Mouse (Mus musculus): ENCODE measurements around the gene Grhl3.

Gene Grhl3

DNA sequence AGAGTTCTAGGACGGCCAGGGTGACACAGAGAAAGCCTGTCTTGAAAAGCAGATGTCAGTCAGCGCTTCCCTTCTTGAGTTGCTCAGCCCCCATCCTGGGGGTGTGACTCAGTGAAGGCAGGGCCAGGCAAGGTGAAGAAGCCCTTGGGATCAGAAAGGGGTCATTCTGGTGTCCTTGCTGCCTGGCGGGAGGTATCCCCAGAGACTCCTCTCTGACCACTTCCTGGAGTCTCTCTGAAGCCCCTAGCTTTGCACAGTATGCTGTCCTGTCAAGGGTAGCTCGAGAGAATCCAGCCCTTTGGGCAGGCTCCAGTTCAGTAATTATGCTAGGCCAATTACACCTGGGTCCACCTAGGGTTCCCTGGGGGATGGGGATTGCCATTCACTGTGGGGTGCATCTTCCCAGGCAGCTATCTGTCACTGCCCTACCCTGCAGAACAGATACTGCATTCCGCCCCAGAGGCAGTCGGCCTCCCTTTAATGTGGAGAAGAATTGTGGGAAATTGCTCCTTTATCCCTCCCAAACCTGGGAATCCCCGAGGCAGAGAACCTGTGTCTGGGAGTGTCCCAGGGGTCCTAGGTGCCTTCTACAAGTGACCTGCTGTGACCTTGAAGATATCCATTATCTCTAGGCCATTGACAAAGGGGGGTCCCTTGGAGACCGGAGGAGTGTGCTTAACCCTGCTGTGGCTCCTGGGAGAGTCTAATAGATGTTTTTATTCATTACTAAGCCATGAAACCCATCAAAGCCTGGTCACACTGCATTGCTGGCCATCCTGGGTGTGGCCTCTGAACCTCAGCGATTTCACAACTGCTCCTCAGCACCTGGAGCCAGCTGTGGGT lies 41.4 kb downstream of the Grhl3 start:
- no peak for DNase-seq (ENCODE audit: low spot score in 2 of 2)

DNA sequence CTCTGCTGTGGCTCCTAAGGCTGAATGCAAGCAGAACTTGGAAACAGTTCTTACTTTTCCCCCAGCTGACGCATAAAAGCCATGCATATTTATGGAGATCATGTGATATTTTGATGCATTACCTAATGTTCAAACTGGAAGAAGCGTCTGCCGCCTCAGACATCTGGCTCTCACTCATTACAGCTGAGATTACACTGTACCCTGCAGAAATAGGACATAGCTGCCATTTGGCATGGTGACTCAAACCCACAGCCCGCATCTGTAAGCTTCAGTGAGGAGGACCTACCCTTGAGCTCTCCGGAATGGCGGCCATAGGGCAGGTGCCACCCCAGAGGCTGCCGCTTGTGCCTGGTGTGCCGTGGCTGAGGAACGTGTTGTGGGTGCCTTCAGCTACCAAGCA lies 42.2 kb downstream of the Grhl3 start:
- DNase-seq (ENCODE audit: low spot score in 2 of 2): no peak

GRCm38 (mm10) chr4:135530270-135530669 lies 43.2 kb downstream of the Grhl3 start:
- DNase-seq (ENCODE audit: low spot score in 2 of 2): no peak

GRCm38 (mm10) chr4:135526039-135526710 lies 47.3 kb downstream of the Grhl3 start:
- no peak for DNase-seq (ENCODE audit: low spot score in 2 of 2)

- no peak for DNase-seq (ENCODE audit: low spot score in 2 of 2)
Measured at GRCm38 (mm10) chr4:135525057-135525456, 48.4 kb downstream of the Grhl3 start.

DNA sequence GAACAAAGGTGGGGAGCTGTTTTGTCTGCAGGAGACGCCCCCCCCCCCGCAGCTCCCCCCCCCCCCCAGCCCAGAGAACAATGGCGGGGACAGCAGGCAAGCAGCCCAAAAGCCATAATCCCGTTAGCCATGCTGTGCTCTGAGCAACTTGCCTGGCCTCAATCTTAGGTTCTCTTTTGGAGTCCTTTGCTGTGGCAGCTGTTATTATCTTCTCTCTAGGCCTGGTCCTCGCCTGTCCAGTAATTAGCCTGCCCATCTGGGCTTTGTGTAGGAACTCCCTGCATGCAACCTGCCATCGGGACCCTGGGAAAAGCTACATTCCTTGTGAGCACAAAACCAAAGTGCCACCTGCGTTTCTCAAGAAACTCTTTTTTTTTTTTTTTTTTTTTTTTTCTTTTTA lies 49.5 kb downstream of the Grhl3 start:
- no peak for DNase-seq (ENCODE audit: low spot score in 2 of 2)

DNA sequence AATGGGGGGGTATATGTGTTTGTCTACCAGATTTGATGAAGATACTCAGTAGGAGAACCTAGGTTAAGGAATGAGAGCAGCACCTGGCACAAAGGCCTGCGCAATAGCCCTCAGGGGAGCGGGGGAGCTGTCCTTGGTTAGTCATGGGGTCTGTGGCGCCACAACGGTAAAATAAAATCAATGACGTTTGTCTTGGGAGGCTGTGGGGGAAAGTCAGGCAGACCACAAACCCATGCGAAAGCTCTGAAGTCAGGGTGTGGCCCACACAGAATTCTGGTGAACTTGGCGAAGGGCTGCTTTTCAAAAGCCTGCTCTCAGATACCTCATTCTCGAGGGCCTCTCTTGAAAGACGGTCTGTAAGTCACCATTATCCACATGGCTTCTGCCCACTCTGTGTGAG lies 53.0 kb downstream of the Grhl3 start:
- DNase-seq (ENCODE audit: low spot score in 2 of 2): no peak

DNA sequence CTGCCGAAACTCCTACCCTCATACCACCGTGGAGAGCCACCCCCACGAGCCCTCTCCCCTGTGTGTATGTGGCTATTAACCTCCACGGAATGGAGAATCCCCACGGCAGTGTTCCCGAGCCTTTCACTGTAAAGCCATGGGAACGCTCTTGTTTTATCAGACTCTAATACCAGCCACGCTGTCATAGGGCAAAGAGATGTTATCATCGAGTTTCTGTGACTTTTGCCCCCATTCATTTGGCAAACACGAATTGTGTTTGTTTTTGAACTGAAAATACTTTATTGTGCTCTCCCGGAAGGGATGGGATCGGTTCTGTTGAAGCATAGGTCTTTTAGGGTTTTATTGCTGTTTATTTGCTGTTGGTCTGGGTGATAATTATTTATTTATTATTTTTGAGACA lies 55.3 kb downstream of the Grhl3 start:
- no peak for DNase-seq (ENCODE audit: low spot score in 2 of 2)

DNA sequence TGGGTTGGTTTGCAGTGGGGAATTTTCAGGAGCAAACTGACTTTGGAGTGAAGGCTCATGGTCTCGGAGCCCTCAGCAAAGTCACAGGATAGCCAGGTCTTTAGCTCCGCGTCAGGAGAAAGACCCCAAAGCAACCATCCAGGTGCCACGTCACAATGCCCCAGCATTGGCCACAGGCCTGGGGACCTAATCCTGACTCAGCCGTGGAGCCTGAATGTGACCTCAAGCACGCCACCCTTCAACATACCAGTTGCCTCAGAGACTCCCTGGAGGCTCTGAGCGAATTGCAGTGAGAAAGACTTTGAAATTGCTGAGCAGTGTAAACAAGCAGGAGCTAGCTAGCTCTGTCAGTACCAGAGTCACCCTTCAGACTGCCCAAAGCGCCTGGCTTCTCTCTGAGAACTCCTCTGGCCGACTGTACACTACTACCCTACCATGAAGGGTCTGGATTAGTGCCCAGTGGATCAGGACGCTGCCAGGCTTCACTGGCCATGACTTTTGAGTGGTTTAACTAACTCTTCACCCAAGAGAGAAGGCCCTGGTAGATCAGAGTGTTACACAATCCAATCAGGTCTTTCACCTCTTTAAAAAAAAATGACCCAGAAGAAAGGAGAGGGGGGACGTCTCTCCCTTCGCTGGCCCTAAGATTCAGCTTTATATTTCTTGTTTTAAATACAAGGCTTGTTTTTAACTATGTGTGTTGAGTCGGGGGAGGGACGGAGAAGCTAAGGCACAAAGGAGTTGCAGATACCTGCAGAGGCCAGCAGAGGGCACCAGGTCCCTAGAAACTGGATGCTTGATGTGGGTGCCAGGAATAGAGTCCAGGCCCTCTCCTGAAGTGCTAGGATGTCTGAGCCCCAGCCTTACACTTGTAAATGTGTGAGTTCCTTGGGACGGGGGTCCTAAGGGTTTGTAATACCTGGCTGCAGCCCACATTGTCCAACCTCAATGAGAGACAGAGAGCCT lies 56.8 kb downstream of the Grhl3 start:
- no peak for DNase-seq (ENCODE audit: low spot score in 2 of 2)

- no peak for DNase-seq (ENCODE audit: low spot score in 2 of 2)
Measured at GRCm38 (mm10) chr4:135514925-135515324, 58.5 kb downstream of the Grhl3 start.

DNA sequence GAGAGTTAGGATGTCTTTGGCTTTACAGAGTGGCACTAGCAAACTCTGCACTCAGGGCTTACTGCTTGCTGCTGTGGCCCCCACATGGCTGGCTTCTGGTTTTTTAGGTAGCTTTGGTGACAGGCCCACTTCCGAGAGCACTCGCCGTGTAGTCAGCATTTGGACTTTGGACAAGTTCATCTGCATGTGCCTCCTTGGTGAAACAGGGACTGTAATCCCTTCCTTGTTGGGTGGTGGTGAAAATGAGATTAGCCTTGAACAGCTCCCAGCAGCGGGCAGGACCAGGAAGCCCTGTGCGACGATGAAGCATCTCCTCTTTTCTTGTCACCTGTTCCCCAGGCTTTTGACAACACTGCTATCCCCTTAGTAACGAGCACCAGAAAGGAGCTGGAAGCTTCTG lies 59.6 kb downstream of the Grhl3 start:
- no peak for DNase-seq (ENCODE audit: low spot score in 2 of 2)

GRCm38 (mm10) chr4:135509515-135509914 lies 63.9 kb downstream of the Grhl3 start:
- DNase-seq (ENCODE audit: low spot score in 2 of 2): no peak

GRCm38 (mm10) chr4:135508419-135509039 lies 64.9 kb downstream of the Grhl3 start:
- DNase-seq (ENCODE audit: low spot score in 2 of 2): no peak

DNA sequence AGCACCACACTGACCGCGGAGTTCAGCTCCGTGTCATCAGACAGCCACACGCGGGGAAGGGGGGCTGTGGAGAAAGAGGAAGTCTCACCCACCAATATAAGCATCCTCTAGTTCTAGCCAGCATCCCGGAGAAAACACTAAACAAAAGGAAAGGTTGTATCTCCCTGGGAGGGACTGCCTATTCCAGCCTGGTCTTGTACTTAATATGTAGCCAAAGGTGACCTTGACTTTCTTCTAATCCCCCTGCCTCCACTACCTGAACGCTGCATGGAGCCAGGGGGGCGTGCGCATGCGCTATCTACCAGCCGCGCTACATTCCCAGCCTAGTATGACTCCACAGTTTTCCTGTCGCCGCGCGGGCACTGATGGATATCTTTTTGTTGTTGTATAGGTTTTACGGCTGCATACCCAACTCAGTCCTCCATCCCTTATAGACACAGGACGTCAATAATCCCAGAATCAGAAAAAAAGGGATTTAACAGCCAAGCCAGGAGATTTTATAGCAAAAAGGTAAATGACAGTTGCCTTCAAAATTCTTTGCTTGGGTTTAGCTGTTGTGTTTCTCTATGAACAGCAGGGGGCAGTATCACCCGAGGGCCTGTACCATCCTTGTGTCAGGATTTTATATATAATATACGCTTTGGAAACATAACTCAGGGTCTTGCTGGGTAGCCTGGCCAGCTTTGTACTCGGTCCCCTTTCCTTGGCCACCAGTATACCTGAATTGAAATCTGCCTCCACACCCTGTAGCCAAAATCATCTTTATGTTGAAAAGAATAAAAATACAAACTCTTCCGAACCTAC lies 65.7 kb downstream of the Grhl3 start:
- DNase-seq (ENCODE audit: low spot score in 2 of 2): no peak

DNA sequence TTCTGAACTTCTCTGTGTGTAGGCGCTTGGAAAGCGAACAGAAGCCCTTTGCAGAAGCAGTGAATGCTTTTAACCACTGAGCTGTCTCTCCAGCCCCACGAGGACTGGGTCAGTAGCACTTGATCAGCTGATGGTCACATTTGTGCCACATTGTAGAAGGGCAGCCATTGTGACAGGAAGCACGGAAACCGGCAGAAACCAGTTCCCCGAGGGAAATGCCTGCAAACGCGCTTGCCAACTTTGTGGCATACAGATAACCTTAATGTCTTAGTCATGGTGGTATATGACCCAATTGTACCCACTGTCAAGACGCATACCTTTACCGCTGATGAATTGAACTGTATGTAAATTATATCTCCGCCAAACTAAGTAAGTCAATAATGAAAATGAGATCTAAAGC lies 67.6 kb downstream of the Grhl3 start:
- no peak for DNase-seq (ENCODE audit: low spot score in 2 of 2)

DNA sequence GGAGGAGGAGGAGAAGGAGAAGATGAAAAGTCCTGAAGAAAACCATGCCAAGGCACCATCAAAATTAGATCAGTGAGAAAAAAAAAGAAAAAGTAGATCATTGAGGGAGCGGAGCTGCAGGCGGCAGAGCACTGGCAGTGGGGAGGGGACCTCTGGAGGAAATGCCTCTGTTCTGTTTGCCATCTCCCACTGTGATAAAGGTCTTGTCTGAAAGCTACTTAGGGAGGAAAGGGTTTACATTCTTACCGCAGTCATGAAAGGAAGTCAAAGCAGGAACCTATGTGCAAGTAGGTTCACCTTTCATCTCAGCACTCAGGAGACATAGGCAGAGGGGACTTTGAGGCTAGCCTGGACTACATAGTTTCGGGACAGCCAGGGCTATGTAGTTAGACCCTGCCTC lies 71.8 kb downstream of the Grhl3 start:
- DNase-seq (ENCODE audit: low spot score in 2 of 2): no peak

- no peak for DNase-seq (ENCODE audit: low spot score in 2 of 2)
Measured at GRCm38 (mm10) chr4:135499831-135500230, 73.6 kb downstream of the Grhl3 start.

DNA sequence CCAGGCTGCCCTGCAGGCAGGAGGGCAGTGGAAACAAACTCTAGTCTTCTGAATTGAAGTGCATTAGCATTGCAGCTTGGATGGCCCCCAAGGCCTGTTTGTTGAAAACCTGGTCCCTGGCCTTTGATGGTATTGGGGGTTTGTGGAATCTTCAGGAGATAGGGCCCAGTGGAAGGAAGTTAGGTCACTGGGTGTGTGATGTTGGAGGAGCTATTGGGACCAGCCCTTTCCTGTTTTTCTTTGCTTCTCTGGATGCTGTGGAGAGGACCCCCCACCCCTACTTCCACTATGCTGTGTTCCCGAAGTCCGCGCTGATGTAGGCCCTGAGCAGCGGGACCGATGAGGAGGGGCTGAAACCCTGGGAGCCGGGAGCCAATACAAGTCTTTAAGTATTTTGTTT lies 75.3 kb downstream of the Grhl3 start:
- no peak for DNase-seq (ENCODE audit: low spot score in 2 of 2)

- no peak for DNase-seq (ENCODE audit: low spot score in 2 of 2)
Measured at GRCm38 (mm10) chr4:135495810-135496209, 77.6 kb downstream of the Grhl3 start.

- DNase-seq (ENCODE audit: low spot score in 2 of 2): no peak
Measured at GRCm38 (mm10) chr4:135495397-135495791, 78.0 kb downstream of the Grhl3 start.

Data from urinary bladder, adult 18-20 months (tissue).